Comparison of ENCODE assay signal across 24 mouse cellular contexts in the genomic region with DNA sequence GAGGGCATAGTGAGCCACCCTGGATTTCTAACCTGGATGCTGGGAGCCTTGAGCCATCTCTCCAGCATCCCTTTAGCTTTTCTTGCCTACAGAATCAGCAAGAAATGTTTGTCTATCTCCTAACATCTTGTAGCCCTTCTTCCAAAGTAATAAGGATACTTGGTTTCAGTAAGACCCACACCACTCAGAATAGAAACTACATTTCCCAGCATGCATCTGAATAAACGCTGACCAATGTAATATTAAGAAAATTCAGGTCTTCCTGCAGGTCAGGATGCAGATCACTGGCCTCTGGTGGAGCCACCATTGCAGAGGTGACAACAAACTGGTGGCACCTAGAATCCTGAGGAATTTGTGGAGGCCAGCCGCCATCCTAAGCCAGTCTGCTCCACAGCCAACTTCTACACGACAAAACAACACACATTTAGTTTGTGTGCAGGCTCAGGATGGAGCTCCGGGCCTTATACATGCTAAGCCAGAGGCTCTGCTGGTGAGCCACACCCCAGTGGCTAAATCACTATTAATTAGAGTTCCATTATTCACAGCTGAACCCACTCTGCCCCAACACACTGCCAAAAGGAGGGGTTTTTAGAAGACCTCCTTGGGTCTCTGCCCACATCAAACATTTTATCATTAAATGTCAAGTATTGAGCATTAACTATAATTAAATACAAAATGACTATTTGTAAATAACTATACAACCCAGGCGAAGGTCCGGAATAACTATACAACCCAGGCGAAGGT.
"Had no signal": no experiment of that assay in that cellular context is flagged by ENCODE, and none has a peak within 500 bp of the region (broad histone marks: within the 10 kb centered on the region; RNA-seq: fewer than 3 reads in every experiment).

No protein-coding gene starts in this region.

- H3K36me3 ChIP-seq: heart, embryonic 10.5 days; heart, embryonic 12.5 days; hindbrain, embryonic 10.5 days; hindbrain, embryonic 15.5 days; intestine, embryonic 15.5 days; limb, embryonic 10.5 days; limb, embryonic 12.5 days had no signal

- ATAC-seq: inflammation-experienced regulatory T-cells, adult 6 months; intestine, embryonic 15.5 days; intestine, postnatal 0 days had no signal

- H3K4me3 ChIP-seq: heart, embryonic 10.5 days; heart, embryonic 12.5 days; hindbrain, embryonic 13.5 days; hindbrain, embryonic 15.5 days; intestine, embryonic 15.5 days; layer of hippocampus, adult 2 months; left cerebral cortex, adult 2 months; limb, embryonic 12.5 days had no signal

- H3K27ac ChIP-seq: heart, embryonic 10.5 days; hindbrain, embryonic 10.5 days; hindbrain, embryonic 13.5 days; hindbrain, embryonic 15.5 days; intestine, embryonic 15.5 days; layer of hippocampus, adult 2 months; left cerebral cortex, adult 2 months; limb, embryonic 10.5 days; limb, embryonic 12.5 days; liver, embryonic 14.5 days had no signal

- H3K9ac ChIP-seq: heart, embryonic 12.5 days; hindbrain, embryonic 13.5 days; hindbrain, embryonic 15.5 days; intestine, embryonic 15.5 days; limb, embryonic 12.5 days; liver, embryonic 14.5 days had no signal

- H3K4me2 ChIP-seq: heart, embryonic 12.5 days; hindbrain, embryonic 13.5 days; hindbrain, embryonic 15.5 days; intestine, embryonic 15.5 days; liver, embryonic 11.5 days had no signal

- DNase-seq: gastrocnemius, postnatal 14 days; heart, adult 18-20 months; heart, postnatal 10 days; heart, postnatal 4 days; kidney, adult 18-20 months; kidney, adult 8-10 months; kidney, postnatal 10 days; kidney, postnatal 25 days; kidney, postnatal 4 days; liver had no signal

- H3K27me3 ChIP-seq: hindbrain, embryonic 15.5 days; intestine, embryonic 15.5 days had no signal

- H3K9me3 ChIP-seq: heart, embryonic 10.5 days; heart, embryonic 12.5 days; hindbrain, embryonic 10.5 days; hindbrain, embryonic 13.5 days; hindbrain, embryonic 15.5 days; intestine, embryonic 15.5 days; limb, embryonic 10.5 days; limb, embryonic 12.5 days had no signal
